8 mouse cellular contexts compared by ENCODE assay signal in genomic region chr6:88901947-88902820, GRCm38 (mm10). TPM values are rescaled to one million over a fixed set of nuclear protein-coding genes. Genes with fewer than 3 reads are reported as not detected.
DNase-seq lines count a peak whose midpoint lies in the region; ATAC-seq lines count a peak whose summit lies in the region.

TSS of gene Tpra1 (plus strand) at chr6:88902251.

- H3K27ac ChIP-seq in heart, embryonic 13.5 days (replicated peaks), result peak within 1 kb of the TSS; percentile 97
- peak within 1 kb of the TSS; percentile 94 for H3K27ac ChIP-seq in liver, embryonic 12.5 days
- peak within 1 kb of the TSS; percentile 94 for H3K27ac ChIP-seq in stomach, embryonic 15.5 days

- peaks cover 67% of the 10 kb centered on the region for H3K4me1 ChIP-seq in heart, embryonic 13.5 days
- peaks cover 79% of the 10 kb centered on the region for H3K4me1 ChIP-seq in liver, embryonic 12.5 days
- peaks cover 39% of the 10 kb centered on the region for H3K4me1 ChIP-seq in stomach, embryonic 15.5 days

- under 1% methylated on average over 66 of the region's 66 CpGs for WGBS in heart, embryonic 13.5 days
- WGBS in liver, embryonic 12.5 days (ENCODE audit: insufficient replicate concordance), result under 1% methylated on average over 66 of the region's 66 CpGs
- WGBS in stomach, embryonic 15.5 days, result under 1% methylated on average over 66 of the region's 66 CpGs

- H3K4me2 ChIP-seq in heart, embryonic 13.5 days, result peak within 1 kb of the TSS; percentile 94
- peak within 1 kb of the TSS; percentile 88 for H3K4me2 ChIP-seq in liver, embryonic 12.5 days
- H3K4me2 ChIP-seq in stomach, embryonic 15.5 days, result peak within 1 kb of the TSS; percentile 86

- H3K27me3 ChIP-seq in heart, embryonic 13.5 days (replicated peaks), result no peaks in the 10 kb centered on the region
- H3K27me3 ChIP-seq in liver, embryonic 12.5 days (replicated peaks), result no peaks in the 10 kb centered on the region
- no peaks in the 10 kb centered on the region for H3K27me3 ChIP-seq in stomach, embryonic 15.5 days (replicated peaks)

- peak; percentile 74 for ATAC-seq in erythroid progenitor cell, adult 5-6 weeks (replicated peaks; ENCODE audit: low FRiP score, poor library complexity, severe bottlenecking)
- peak; percentile 82 for ATAC-seq in heart, embryonic 13.5 days (ENCODE audit: extremely low read depth, insufficient number of reproducible peaks, low FRiP score, low TSS enrichment)
- ATAC-seq in liver, embryonic 12.5 days, result peak; percentile 85
- ATAC-seq in stomach, embryonic 15.5 days (ENCODE audit: insufficient read depth, low FRiP score, low read depth), result peak; percentile 86

- H3K9me3 ChIP-seq in heart, embryonic 13.5 days, result no peaks in the 10 kb centered on the region
- H3K9me3 ChIP-seq in liver, embryonic 12.5 days (replicated peaks), result no peaks in the 10 kb centered on the region
- H3K9me3 ChIP-seq in stomach, embryonic 15.5 days, result no peaks in the 10 kb centered on the region

- DNase-seq in CD4-positive helper T cell, adult 2 months (ENCODE audit: low read depth, low spot score), result peak; percentile 97
- DNase-seq in brain, embryonic 18.5 days (ENCODE audit: low read depth, low spot score), result peak; percentile 92
- peak; percentile 97 for DNase-seq in kidney, postnatal 10 days
- peak; percentile 93 to 94 for DNase-seq in natural killer cell, adult 2 months (ENCODE audit: low spot score in 2 of 2)

- peak within 1 kb of the TSS; percentile 91 for H3K9ac ChIP-seq in heart, embryonic 13.5 days
- peak within 1 kb of the TSS; percentile 93 for H3K9ac ChIP-seq in liver, embryonic 12.5 days
- H3K9ac ChIP-seq in stomach, embryonic 15.5 days, result peak within 1 kb of the TSS; percentile 62

- H3K4me3 ChIP-seq in heart, embryonic 13.5 days, result peak within 1 kb of the TSS; percentile 91
- H3K4me3 ChIP-seq in liver, embryonic 12.5 days, result peak within 1 kb of the TSS; percentile 87
- H3K4me3 ChIP-seq in stomach, embryonic 15.5 days (replicated peaks), result peak within 1 kb of the TSS; percentile 66

- no peaks in the 10 kb centered on the region for H3K36me3 ChIP-seq in heart, embryonic 13.5 days
- H3K36me3 ChIP-seq in liver, embryonic 12.5 days, result peaks cover 28% of the 10 kb centered on the region
- H3K36me3 ChIP-seq in stomach, embryonic 15.5 days, result no peaks in the 10 kb centered on the region

RNA-seq across cellular contexts. Expression of gene Tpra1, which starts in this region (rescaled TPM):
- total RNA-seq in erythroid progenitor cell, adult 5-6 weeks (2015; ENCODE audit: low replicate concordance), result 47.9 and 70.8 TPM in 2 replicates
- total RNA-seq in erythroid progenitor cell, adult 5-6 weeks (2017; ENCODE audit: low replicate concordance), result 71.2 and 104 TPM in 2 replicates
- polyA plus RNA-seq in heart, embryonic 13.5 days (2015; fragmentation: Nextera tagmentation; extraction: Ambion mirVana), result 39.8 and 47.0 TPM in 2 replicates
- 52.7 and 53.9 TPM in 2 replicates for polyA plus RNA-seq in liver, embryonic 12.5 days (2016; fragmentation: Nextera tagmentation; extraction: Ambion mirVana)
- 60.1 and 67.3 TPM in 2 replicates for polyA plus RNA-seq in stomach, embryonic 15.5 days (2015; fragmentation: Nextera tagmentation; extraction: Ambion mirVana)

Comparison
In these comparisons a context has a peak if more than half of its experiments do, and no peak if none do; other contexts are left out.
1. Peak in every context shown above with its lines: DNase-seq, ATAC-seq, H3K4me3 ChIP-seq and H3K27ac ChIP-seq.